Mouse (Mus musculus) thymus, adult 2 months (tissue): ENCODE data around the gene Gpx6. TPM values are rescaled to one million over a fixed set of nuclear protein-coding genes. Genes with fewer than 3 reads are reported as not detected.
A peak's percentile ranks its signal among the peaks of the same experiment; 100 is the strongest.

ENCODE experiments used
- DNase-seq: peaks from one replicate; pipeline ENCODE4 v3.0.0; 2021
- H3K27ac ChIP-seq: fragments of 200-500 bp; 2 replicates; pipeline ENCODE4 v1.5.1; 2012; ENCODE audit warnings: low read length, control low read depth; ENCODE audit not compliant: control insufficient read depth, insufficient read depth
- H3K27me3 ChIP-seq: fragments of 200-500 bp; 2 replicates; pipeline ENCODE4 v1.6.1; 2012; ENCODE audit warnings: mild to moderate bottlenecking, low read length, moderate library complexity, mixed read lengths; ENCODE audit not compliant: control insufficient read depth, insufficient read depth
- H3K36me3 ChIP-seq: fragments of 200-500 bp; 2 replicates; pipeline ENCODE4 v1.6.1; 2012; ENCODE audit warnings: mild to moderate bottlenecking, low read length, moderate library complexity; ENCODE audit not compliant: control insufficient read depth, insufficient read depth
- H3K4me1 ChIP-seq: fragments of 200-500 bp; replicated peaks from 2 replicates; pipeline ENCODE4 v1.6.1; 2012; ENCODE audit warnings: low read length; ENCODE audit not compliant: control insufficient read depth, insufficient read depth
- H3K4me3 ChIP-seq: fragments of 200-500 bp; 2 replicates; pipeline ENCODE4 v1.5.1; 2012; ENCODE audit warnings: mild to moderate bottlenecking, low read length, control low read depth, moderate library complexity; ENCODE audit not compliant: control insufficient read depth, insufficient read depth
- CTCF ChIP-seq: fragments of 200-500 bp; IDR thresholded peaks from 2 replicates; pipeline ENCODE4 v1.5.1; 2012; ENCODE audit warnings: mild to moderate bottlenecking, control low read depth, low read length, moderate library complexity, borderline replicate concordance; ENCODE audit not compliant: control insufficient read depth, poor library complexity, insufficient read depth; ENCODE audit errors: extremely low read depth
- POLR2A ChIP-seq: fragments of 200-500 bp; IDR thresholded peaks from 2 replicates; pipeline ENCODE4 v1.6.1; 2012; ENCODE audit warnings: mild to moderate bottlenecking, low read length, control low read depth, moderate library complexity; ENCODE audit not compliant: control insufficient read depth, poor library complexity, insufficient read depth; ENCODE audit errors: extremely low read depth
- WGBS: fragments of 180-500 bp; shearing (Covaris S2); methylation state at CpG from one replicate; pipeline ENCODE4 v1.1.7; 2018; 5-methylcytosine and 5-hydroxymethylcytosine counted together
- polyA plus RNA-seq: library from polyadenylated mRNA; depleted of rRNA; stranded (reverse); fragments of >200 nt; gene quantifications from 2 replicates; pipeline ENCODE4 v1.2.3, GENCODE M21; 2012

The Gpx6 gene
- polyA plus RNA-seq, 1 experiment: 0.38 TPM

DNA sequence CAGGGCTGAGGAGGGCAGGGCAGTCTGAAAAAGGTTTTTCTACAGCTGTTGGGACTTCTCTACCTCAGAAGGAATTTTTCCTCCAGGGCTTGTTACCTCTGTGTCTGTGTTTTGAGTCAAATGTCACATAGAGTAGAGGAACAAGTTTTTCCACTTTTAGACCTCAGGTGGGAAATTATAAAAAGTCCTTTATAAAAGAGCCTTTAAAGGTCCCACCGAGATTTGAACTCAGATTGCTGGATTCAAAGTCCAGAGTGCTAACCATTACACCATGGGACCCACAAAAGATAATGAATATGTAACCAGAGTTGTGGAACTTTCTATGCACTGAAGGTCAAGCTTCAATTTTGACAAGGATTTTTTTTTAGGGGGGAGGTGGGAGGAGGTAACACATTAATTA, 43.7 kb upstream of the Gpx6 start:
- 31% methylated on average over 1 of the region's 1 CpGs for WGBS
- Histone ChIP-seq H3K4me3 (no peak overlapping the region), H3K4me1 (no peaks in the 10 kb centered on the region), H3K36me3 (no peaks in the 10 kb centered on the region), H3K27ac (no peak overlapping the region), H3K27me3 (no peaks in the 10 kb centered on the region; the same call in 1 of the 2 replicates)
- DNase-seq: no peak
- TF ChIP-seq POLR2A: no peak
- TF ChIP-seq CTCF: no peak

- H3K27ac ChIP-seq: no peak overlapping the region
Observed at GRCm38 (mm10) chr13:21275021-21275814, 36.7 kb upstream of the Gpx6 start.

DNA sequence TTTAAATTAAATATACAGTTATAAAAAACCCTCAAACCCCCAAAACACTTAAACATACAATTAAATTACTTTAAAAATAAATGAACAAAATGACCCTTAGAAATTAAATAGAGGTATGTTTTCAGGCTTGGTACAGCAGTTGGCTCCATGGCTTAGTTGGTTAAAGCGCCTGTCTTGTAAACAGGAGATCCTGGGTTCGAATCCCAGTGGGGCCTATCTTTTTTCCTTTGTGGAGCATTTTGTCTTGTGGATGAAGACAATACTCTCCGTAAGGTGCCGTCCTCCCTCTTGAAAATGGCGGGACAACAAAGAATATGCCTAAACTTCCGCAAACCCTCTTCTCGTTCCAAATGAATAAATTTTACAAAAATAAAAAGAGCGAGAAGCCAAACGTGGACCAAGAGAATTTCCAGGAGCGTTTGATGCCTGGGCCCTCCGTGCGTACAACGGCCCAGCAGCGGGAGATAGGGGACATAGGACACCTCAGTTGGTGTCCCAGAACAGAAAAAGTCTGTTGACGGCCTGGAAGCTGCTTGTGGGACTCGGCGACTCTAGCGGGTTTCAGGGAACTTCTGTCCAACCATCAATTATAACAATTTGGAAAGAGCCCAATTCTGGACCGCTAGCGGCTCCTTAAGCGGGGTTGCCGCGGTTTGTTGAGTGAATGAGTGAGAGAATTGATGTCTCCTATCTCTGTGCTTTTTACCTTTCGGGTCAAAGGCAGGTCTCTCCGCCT, 35.9 kb upstream of the Gpx6 start:
- Histone ChIP-seq H3K27me3 (peaks cover 18% of the 10 kb centered on the region), H3K4me1 (0 out of 2 replicates have a peak, but pooled peaks cover 7% of the 10 kb centered on the region), H3K27ac (no peak overlapping the region), H3K36me3 (no peaks in the 10 kb centered on the region), H3K4me3 (peak overlapping the region; percentile 7; the same call in 1 of the 2 replicates)
- WGBS: 1% methylated on average over 25 of the region's 25 CpGs
- TF ChIP-seq CTCF (no peak), POLR2A (no peak)
- peak; percentile 14 for DNase-seq

More at GRCm38 (mm10) chr13:21275021-21275814, 36.7 kb upstream of the Gpx6 start:
- Histone ChIP-seq H3K4me3 (no peak overlapping the region), H3K36me3 (no peaks in the 10 kb centered on the region), H3K27me3 (peaks cover 18% of the 10 kb centered on the region), H3K4me1 (0 out of 2 replicates have a peak, but pooled peaks cover 7% of the 10 kb centered on the region)
- no peak for DNase-seq
- 2% methylated on average over 29 of the region's 29 CpGs for WGBS
- TF ChIP-seq POLR2A (no peak), CTCF (no peak)

- no peak overlapping the region for H3K27ac ChIP-seq
- TF ChIP-seq POLR2A: no peak
- no peak for TF ChIP-seq CTCF
- DNase-seq: no peak
- no peak overlapping the region for H3K4me3 ChIP-seq
- H3K4me1 ChIP-seq: 0 out of 2 replicates have a peak, but pooled peaks cover 7% of the 10 kb centered on the region
- no peaks in the 10 kb centered on the region for H3K36me3 ChIP-seq
- WGBS: 3% methylated on average over 9 of the region's 9 CpGs
- peaks cover 18% of the 10 kb centered on the region for H3K27me3 ChIP-seq
Observed at GRCm38 (mm10) chr13:21276551-21276950, 35.4 kb upstream of the Gpx6 start.

DNA sequence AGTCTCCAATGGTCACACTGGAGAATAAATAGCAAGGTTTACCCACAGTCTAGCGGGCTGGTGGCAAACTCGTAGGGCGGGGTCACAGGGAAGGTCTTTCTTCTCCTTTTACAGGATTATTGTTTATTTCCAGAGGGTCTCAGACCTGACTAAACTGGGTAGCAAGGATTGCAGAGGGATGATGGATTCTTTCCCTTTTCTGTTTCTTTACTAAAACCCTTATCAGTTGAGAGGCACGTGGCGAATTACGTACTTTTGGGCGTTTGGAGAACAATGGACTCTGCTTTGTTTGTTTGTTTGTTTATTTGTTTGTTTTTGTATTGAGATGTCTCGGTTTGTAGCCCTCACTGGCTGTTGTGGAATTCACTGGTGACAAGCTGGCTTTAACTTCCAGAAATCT, 32.8 kb upstream of the Gpx6 start:
- H3K4me3 ChIP-seq: no peak overlapping the region
- WGBS: 3% methylated on average over 8 of the region's 8 CpGs
- H3K27ac ChIP-seq: no peak overlapping the region
- H3K4me1 ChIP-seq: 0 out of 2 replicates have a peak, but pooled peaks cover 7% of the 10 kb centered on the region
- no peaks in the 10 kb centered on the region for H3K36me3 ChIP-seq
- DNase-seq: no peak
- TF ChIP-seq CTCF: no peak
- TF ChIP-seq POLR2A: no peak
- peaks cover 18% of the 10 kb centered on the region for H3K27me3 ChIP-seq

GRCm38 (mm10) chr13:21279559-21279958, 32.4 kb upstream of the Gpx6 start:
- Histone ChIP-seq H3K4me3 (no peak overlapping the region), H3K27ac (no peak overlapping the region), H3K36me3 (no peaks in the 10 kb centered on the region), H3K27me3 (peaks cover 18% of the 10 kb centered on the region), H3K4me1 (0 out of 2 replicates have a peak, but pooled peaks cover 7% of the 10 kb centered on the region)
- TF ChIP-seq CTCF: no peak
- no peak for TF ChIP-seq POLR2A
- DNase-seq: peak; percentile 62
- 2% methylated on average over 13 of the region's 13 CpGs for WGBS

GRCm38 (mm10) chr13:21292631-21293030, 19.3 kb upstream of the Gpx6 start, which contains the start of gene Gpx5:
Gene Gpx5 (minus strand): TSS chr13:21292731.
- no peaks in the 10 kb centered on the region for H3K27me3 ChIP-seq
- DNase-seq: no peak
- 94% methylated on average over 6 of the region's 6 CpGs for WGBS
- no peaks in the 10 kb centered on the region for H3K36me3 ChIP-seq
- TF ChIP-seq POLR2A (no peak), CTCF (no peak)
- H3K27ac ChIP-seq: no peak within 1 kb of the TSS
- no peak within 1 kb of the TSS for H3K4me3 ChIP-seq
- no peaks in the 10 kb centered on the region for H3K4me1 ChIP-seq
